Mouse (Mus musculus) embryonic fibroblast, embryonic 13.5 days (primary cell): Measurements from ENCODE around the gene Gm17409. TPM values are rescaled to one million over a fixed set of nuclear protein-coding genes. Genes with fewer than 3 reads are reported as not detected.

Source experiments
- H3K27ac ChIP-seq: 2 replicates; pipeline ENCODE4 v1.5.1; 2012; ENCODE audit warnings: low read length, control low read depth, inconsistent platforms; ENCODE audit not compliant: insufficient read depth
- H3K4me1 ChIP-seq: 2 replicates; pipeline ENCODE4 v1.6.1; 2011; ENCODE audit warnings: low read length; ENCODE audit not compliant: control insufficient read depth, insufficient read depth
- H3K4me3 ChIP-seq: 2 replicates; pipeline ENCODE4 v1.5.1; 2011; ENCODE audit warnings: mild to moderate bottlenecking, control low read depth, low read length; ENCODE audit not compliant: insufficient read depth
- CTCF ChIP-seq: IDR thresholded peaks from 2 replicates; pipeline ENCODE4 v1.5.1; 2011; ENCODE audit warnings: mild to moderate bottlenecking, control low read depth, low read length, moderate library complexity, borderline replicate concordance; ENCODE audit not compliant: insufficient read depth
- POLR2A ChIP-seq: IDR thresholded peaks from 2 replicates; pipeline ENCODE4 v1.6.1; 2011; ENCODE audit warnings: low read depth, mild to moderate bottlenecking, control low read depth, low read length, moderate library complexity
- polyA plus RNA-seq: library from polyadenylated mRNA; stranded (reverse); fragments of >200 nt; gene quantifications from 2 replicates; pipeline ENCODE4 v1.2.4, GENCODE M21; 2011; ENCODE audit warnings: low read depth; ENCODE audit not compliant: missing spikeins, insufficient read length

Gene Gm17409
- polyA plus RNA-seq, 1 experiment, result not detected

GRCm38 (mm10) chr2:58495271-58495670, 25.4 kb downstream of the Gm17409 start:
- no peak for TF ChIP-seq POLR2A
- TF ChIP-seq CTCF, result no peak
- no peak overlapping the region for H3K27ac ChIP-seq
- H3K4me3 ChIP-seq, result no peak overlapping the region
- no peaks in the 10 kb centered on the region for H3K4me1 ChIP-seq

- Histone ChIP-seq H3K4me3 (no peak overlapping the region), H3K27ac (no peak overlapping the region), H3K4me1 (no peaks in the 10 kb centered on the region)
- TF ChIP-seq POLR2A, result no peak
- TF ChIP-seq CTCF, result no peak
These were observed 26.9 kb downstream of the Gm17409 start for GRCm38 (mm10) chr2:58496647-58497410.

GRCm38 (mm10) chr2:58505306-58506090, 35.6 kb downstream of the Gm17409 start:
- no peak overlapping the region for H3K4me3 ChIP-seq
- peaks cover 4% of the 10 kb centered on the region; the same call in 1 of the 2 replicates for H3K4me1 ChIP-seq
- TF ChIP-seq POLR2A (no peak), CTCF (no peak)
- H3K27ac ChIP-seq, result peak overlapping the region; percentile 95

GRCm38 (mm10) chr2:58510192-58510591, 40.3 kb downstream of the Gm17409 start:
- Histone ChIP-seq H3K27ac (no peak overlapping the region), H3K4me3 (no peak overlapping the region), H3K4me1 (peaks cover 8% of the 10 kb centered on the region)
- TF ChIP-seq POLR2A (no peak), CTCF (no peak)

GRCm38 (mm10) chr2:58513212-58513611, 43.3 kb downstream of the Gm17409 start:
- Histone ChIP-seq H3K4me3 (no peak overlapping the region), H3K4me1 (peaks cover 14% of the 10 kb centered on the region; the same call in 1 of the 2 replicates), H3K27ac (no peak overlapping the region)
- TF ChIP-seq POLR2A (no peak), CTCF (no peak)

- no peak overlapping the region for H3K4me3 ChIP-seq
- H3K27ac ChIP-seq, result no peak overlapping the region
- TF ChIP-seq POLR2A (no peak), CTCF (no peak)
- peaks cover 14% of the 10 kb centered on the region; the same call in 1 of the 2 replicates for H3K4me1 ChIP-seq
These were observed 44.6 kb downstream of the Gm17409 start for GRCm38 (mm10) chr2:58514489-58514888.

GRCm38 (mm10) chr2:58516000-58516399, 46.1 kb downstream of the Gm17409 start:
- Histone ChIP-seq H3K4me3 (no peak overlapping the region), H3K4me1 (peaks cover 14% of the 10 kb centered on the region; the same call in 1 of the 2 replicates), H3K27ac (peak overlapping the region; percentile 21)
- TF ChIP-seq CTCF, result no peak
- no peak for TF ChIP-seq POLR2A

GRCm38 (mm10) chr2:58516920-58517319, 47.0 kb downstream of the Gm17409 start:
- no peak for TF ChIP-seq CTCF
- Histone ChIP-seq H3K4me1 (peaks cover 14% of the 10 kb centered on the region; the same call in 1 of the 2 replicates), H3K27ac (peak overlapping the region; percentile 32; the same call in 1 of the 2 replicates), H3K4me3 (no peak overlapping the region)

- Histone ChIP-seq H3K4me3 (no peak overlapping the region), H3K4me1 (peaks cover 11% of the 10 kb centered on the region; the same call in 1 of the 2 replicates), H3K27ac (no peak overlapping the region)
- no peak for TF ChIP-seq POLR2A
- TF ChIP-seq CTCF, result no peak
These were observed 48.6 kb downstream of the Gm17409 start for GRCm38 (mm10) chr2:58518517-58518916.

Other genes starting within 250 kb of the Gm17409 start
- gene Acvr1c, start 112.2 kb upstream of the Gm17409 start, polyA plus RNA-seq, result 0.26 TPM in 1 of 2 replicates, not detected in the other
- 47.6 and 57.1 TPM in 2 replicates for gene Acvr1, start 97.0 kb downstream of the Gm17409 start, polyA plus RNA-seq
- 4.1 and 6.2 TPM in 2 replicates for gene Upp2, start 97.2 kb downstream of the Gm17409 start, polyA plus RNA-seq